Mouse (Mus musculus) MEL (cell line): ENCODE results near the gene Klhl5. TPM values are rescaled to one million over a fixed set of nuclear protein-coding genes. Genes with fewer than 3 reads are reported as not detected.

Source experiments
- DNase-seq: peaks from one replicate; pipeline ENCODE4 v3.0.0; 2011; ENCODE audit warnings: low read depth, low spot score
- H3K27ac ChIP-seq: 2 replicates; pipeline ENCODE4 v1.5.1; 2012; ENCODE audit warnings: low read depth, mild to moderate bottlenecking, control low read depth, low read length, moderate library complexity; ENCODE audit not compliant: control insufficient read depth
- H3K27me3 ChIP-seq, 2 experiments: fragments of 150-350 bp in 1 of 2; sonication (generic) in 1 of 2; 2 replicates each; pipeline ENCODE4 v1.6.1; 2012; ENCODE audit warnings: low read length in 2 of 2, mild to moderate bottlenecking in 2 of 2, improper control_type of control experiment in 1 of 2, moderate library complexity in 1 of 2; ENCODE audit not compliant: insufficient read depth in 2 of 2, control insufficient read depth in 1 of 2
- H3K36me3 ChIP-seq, 2 experiments: 2 replicates each; pipeline ENCODE4 v1.6.1; 2012 to 2014; ENCODE audit warnings: low read length in 2 of 2, improper control_type of control experiment in 1 of 2, inconsistent platforms in 1 of 2, mild to moderate bottlenecking in 1 of 2; ENCODE audit not compliant: insufficient read depth in 2 of 2, control insufficient read depth in 1 of 2
- H3K4me1 ChIP-seq, 2 experiments: fragments of 150-350 bp in 1 of 2; sonication (generic) in 1 of 2; 2 replicates each; pipeline ENCODE4 v1.6.1; 2012; ENCODE audit warnings: low read length in 2 of 2, improper control_type of control experiment in 1 of 2, mild to moderate bottlenecking in 1 of 2; ENCODE audit not compliant: insufficient read depth in 2 of 2, control insufficient read depth in 1 of 2
- H3K4me3 ChIP-seq, 2 experiments: fragments of 150-350 bp in 1 of 2; sonication (generic) in 1 of 2; 2 replicates each; pipeline ENCODE4 v1.5.1; 2012; ENCODE audit warnings: low read depth in 2 of 2, low read length in 2 of 2, mild to moderate bottlenecking in 2 of 2, moderate library complexity in 2 of 2, control low read depth in 1 of 2, improper control_type of control experiment in 1 of 2; ENCODE audit not compliant: control insufficient read depth in 1 of 2, insufficient read depth in 1 of 2
- H3K79me2 ChIP-seq: 2 replicates; pipeline ENCODE4 v1.6.1; 2012; ENCODE audit warnings: mild to moderate bottlenecking, low read length, moderate library complexity; ENCODE audit not compliant: control insufficient read depth, poor library complexity, insufficient read depth
- H3K9ac ChIP-seq: 2 replicates; pipeline ENCODE4 v1.6.1; 2012; ENCODE audit warnings: low read depth, mild to moderate bottlenecking, control low read depth, low read length, moderate library complexity; ENCODE audit not compliant: control insufficient read depth, poor library complexity, severe bottlenecking
- H3K9me3 ChIP-seq: fragments of 150-350 bp; sonication (generic); replicated peaks from 2 replicates; pipeline ENCODE4 v1.6.1; 2012; ENCODE audit warnings: mild to moderate bottlenecking, low read length, improper control_type of control experiment, moderate library complexity; ENCODE audit not compliant: insufficient read depth
- CHD1 ChIP-seq: IDR thresholded peaks from 2 replicates; pipeline ENCODE4 v1.6.1; 2012; ENCODE audit warnings: low read depth, mild to moderate bottlenecking, inconsistent platforms, low read length, improper control_type of control experiment
- CHD2 ChIP-seq: IDR thresholded peaks from 2 replicates; pipeline ENCODE4 v1.6.1; 2011; ENCODE audit warnings: low read length, improper control_type of control experiment
- EP300 ChIP-seq, 2 experiments: IDR thresholded peaks; 2 replicates each; pipeline ENCODE4 v1.6.1; 2011; ENCODE audit warnings: improper control_type of control experiment in 2 of 2, low read length in 2 of 2, low read depth in 1 of 2, mild to moderate bottlenecking in 1 of 2
- GATA1 ChIP-seq: IDR thresholded peaks from 2 replicates; pipeline ENCODE4 v1.6.1; 2011; ENCODE audit warnings: low read depth, low read length, improper control_type of control experiment
- HCFC1 ChIP-seq: IDR thresholded peaks from 2 replicates; pipeline ENCODE4 v1.6.1; 2012; ENCODE audit warnings: low read depth, mild to moderate bottlenecking, inconsistent platforms, low read length, improper control_type of control experiment, moderate library complexity
- JUND ChIP-seq: IDR thresholded peaks from 2 replicates; pipeline ENCODE4 v1.6.1; 2011; ENCODE audit warnings: low read depth, mild to moderate bottlenecking, improper control_type of control experiment, low read length
- MAFK ChIP-seq: IDR thresholded peaks from 2 replicates; pipeline ENCODE4 v1.6.1; 2011; ENCODE audit warnings: low read depth, mild to moderate bottlenecking, low read length, improper control_type of control experiment, borderline replicate concordance
- MAX ChIP-seq: IDR thresholded peaks from 2 replicates; pipeline ENCODE4 v1.6.1; 2011; ENCODE audit warnings: low read length, improper control_type of control experiment
- MAZ ChIP-seq: IDR thresholded peaks from 2 replicates; pipeline ENCODE4 v1.6.1; 2012; ENCODE audit warnings: low read depth, mild to moderate bottlenecking, inconsistent platforms, low read length, improper control_type of control experiment
- MEF2A ChIP-seq: IDR thresholded peaks from 2 replicates; pipeline ENCODE4 v1.6.1; 2014; ENCODE audit warnings: low read depth, mild to moderate bottlenecking, inconsistent platforms, low read length, improper control_type of control experiment; ENCODE audit not compliant: poor library complexity, insufficient replicate concordance, severe bottlenecking; ENCODE audit errors: extremely low read depth
- MYB ChIP-seq: IDR thresholded peaks from 2 replicates; pipeline ENCODE4 v1.6.1; 2011; ENCODE audit warnings: mild to moderate bottlenecking, low read depth, low read length, improper control_type of control experiment
- MYC ChIP-seq: IDR thresholded peaks from 2 replicates; pipeline ENCODE4 v1.6.1; 2011; ENCODE audit warnings: low read depth, mild to moderate bottlenecking, low read length, improper control_type of control experiment, moderate library complexity
- NELFE ChIP-seq: IDR thresholded peaks from 2 replicates; pipeline ENCODE4 v1.6.1; 2011; ENCODE audit warnings: low read depth, low read length, improper control_type of control experiment
- NRF1 ChIP-seq: IDR thresholded peaks from 2 replicates; pipeline ENCODE4 v1.6.1; 2014; ENCODE audit warnings: low read depth, mild to moderate bottlenecking, inconsistent platforms, low read length, improper control_type of control experiment, moderate library complexity; ENCODE audit not compliant: poor library complexity, insufficient read depth, severe bottlenecking
- POLR2A ChIP-seq, 2 experiments: IDR thresholded peaks; 2 replicates each; pipeline ENCODE4 v1.6.1; 2011 to 2012; ENCODE audit warnings: low read length in 2 of 2, mild to moderate bottlenecking in 2 of 2, control low read depth in 1 of 2, improper control_type of control experiment in 1 of 2, low read depth in 1 of 2, moderate library complexity in 1 of 2; ENCODE audit not compliant: control insufficient read depth in 1 of 2, insufficient read depth in 1 of 2, poor library complexity in 1 of 2
- POLR2AphosphoS5 ChIP-seq: IDR thresholded peaks from 2 replicates; pipeline ENCODE4 v1.6.1; 2012; ENCODE audit warnings: low read depth, borderline replicate concordance, mild to moderate bottlenecking, inconsistent platforms, low read length, moderate library complexity, mixed read lengths
- RAD21 ChIP-seq: IDR thresholded peaks from 2 replicates; pipeline ENCODE4 v1.6.1; 2011; ENCODE audit warnings: mild to moderate bottlenecking, low read depth, low read length, improper control_type of control experiment
- RCOR1 ChIP-seq: IDR thresholded peaks from 2 replicates; pipeline ENCODE4 v1.6.1; 2012; ENCODE audit warnings: low read depth, mild to moderate bottlenecking, inconsistent platforms, low read length, improper control_type of control experiment
- TCF12 ChIP-seq: IDR thresholded peaks from 2 replicates; pipeline ENCODE4 v1.6.1; 2014; ENCODE audit warnings: low read depth, mild to moderate bottlenecking, inconsistent platforms, low read length, improper control_type of control experiment, moderate library complexity
- USF1 ChIP-seq: IDR thresholded peaks from 2 replicates; pipeline ENCODE4 v1.6.1; 2014; ENCODE audit warnings: low read depth, mild to moderate bottlenecking, inconsistent platforms, low read length, improper control_type of control experiment, moderate library complexity
- ZMIZ1 ChIP-seq: IDR thresholded peaks from 2 replicates; pipeline ENCODE4 v1.6.1; 2012; ENCODE audit warnings: low read depth, mild to moderate bottlenecking, inconsistent platforms, low read length, improper control_type of control experiment, moderate library complexity
- polyA plus RNA-seq, 2 experiments: library from polyadenylated mRNA; stranded (reverse) in 1 of 2; unstranded in 1 of 2; fragments of >175 nt in 1 of 2; fragments of >200 nt in 1 of 2; gene quantifications; 2 replicates each; pipeline versions ENCODE4 v1.2.1 to v1.2.4; 2012; ENCODE audit warnings: low replicate concordance in 2 of 2, low read depth in 1 of 2; ENCODE audit not compliant: insufficient read length in 2 of 2, insufficient read depth in 1 of 2, missing spikeins in 1 of 2
- total RNA-seq: library from RNA; depleted of rRNA; stranded (reverse); fragments of 300-350 nt; gene quantifications from 2 replicates; pipeline ENCODE4 v1.2.3, GENCODE M21; 2012

Gene Klhl5
- total and polyA plus RNA-seq, 3 experiments, result 8.0 to 15.5 TPM; not detected in 1

DNA sequence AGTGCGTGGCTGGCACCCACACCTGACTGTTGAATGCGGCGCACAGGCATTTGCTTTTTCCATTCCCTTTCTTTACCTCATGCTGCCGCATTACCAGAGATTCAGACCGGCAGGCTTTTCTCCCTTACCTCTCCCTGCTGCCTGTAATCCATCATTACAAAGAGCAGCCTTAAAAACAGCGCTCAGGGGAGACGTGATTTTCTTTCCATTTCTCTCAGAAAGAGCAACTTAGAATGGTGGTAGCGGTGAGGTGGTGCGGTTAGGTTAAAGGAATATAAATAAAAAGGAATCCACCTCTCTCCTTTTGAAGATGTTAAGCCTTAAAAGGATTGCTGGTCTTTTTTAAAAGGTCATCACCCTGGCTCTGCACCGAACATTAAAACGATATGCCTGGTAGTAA is 37.5 kb upstream of the Klhl5 start:
- TF ChIP-seq MEF2A (no peak), HCFC1 (no peak), MYC (no peak), POLR2A (IDR thresholded peaks at IDR 0.05; ENCODE audit: control insufficient read depth in 1 of 2, insufficient read depth in 1 of 2, low read depth in 1 of 2, low read length in 2 of 2, poor library complexity in 1 of 2) (no peak), POLR2AphosphoS5 (no peak), RCOR1 (no peak), JUND (no peak), TCF12 (no peak), EP300 (IDR thresholded peaks at IDR 0.05; ENCODE audit: low read depth in 1 of 2, low read length in 2 of 2) (no peak), NRF1 (no peak), MAZ (no peak), MAX (no peak), NELFE (no peak), USF1 (no peak)
- Histone ChIP-seq H3K27ac (no peak overlapping the region), H3K36me3 (no peaks in the 10 kb centered on the region), H3K27me3 (no peaks in the 10 kb centered on the region), H3K9me3 (no peaks in the 10 kb centered on the region), H3K79me2 (no peaks in the 10 kb centered on the region), H3K4me3 (no peak overlapping the region), H3K4me1 (no peaks in the 10 kb centered on the region), H3K9ac (no peak overlapping the region)
- no peak for DNase-seq

DNA sequence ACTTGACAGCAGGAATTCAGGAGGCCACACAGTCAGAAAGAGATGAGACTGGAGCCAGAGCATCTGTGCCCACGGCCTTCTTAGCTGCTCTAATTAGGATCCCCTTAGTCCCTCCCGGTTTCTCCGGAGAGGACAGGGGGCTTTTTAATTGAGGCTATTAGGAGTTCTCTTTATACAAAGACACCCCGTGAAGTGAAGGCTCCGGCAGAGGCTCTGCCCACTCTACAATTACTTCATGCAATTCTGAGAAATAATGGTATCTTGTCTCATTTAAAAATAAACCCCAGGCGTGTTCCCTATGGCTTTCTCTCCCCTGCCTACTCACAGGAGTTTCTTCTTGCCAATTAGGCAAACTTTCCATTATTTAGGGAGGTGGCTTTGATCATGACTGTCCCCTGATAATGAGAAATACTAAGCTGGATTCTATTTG is 35.6 kb upstream of the Klhl5 start:
- Histone ChIP-seq H3K9ac (no peak overlapping the region), H3K4me1 (no peaks in the 10 kb centered on the region), H3K27me3 (no peaks in the 10 kb centered on the region), H3K36me3 (no peaks in the 10 kb centered on the region; a peak in 1 of 4 replicates), H3K27ac (no peak overlapping the region), H3K4me3 (no peak overlapping the region), H3K79me2 (no peaks in the 10 kb centered on the region), H3K9me3 (no peaks in the 10 kb centered on the region)
- no peak for TF ChIP-seq MYC
- no peak for DNase-seq

DNA sequence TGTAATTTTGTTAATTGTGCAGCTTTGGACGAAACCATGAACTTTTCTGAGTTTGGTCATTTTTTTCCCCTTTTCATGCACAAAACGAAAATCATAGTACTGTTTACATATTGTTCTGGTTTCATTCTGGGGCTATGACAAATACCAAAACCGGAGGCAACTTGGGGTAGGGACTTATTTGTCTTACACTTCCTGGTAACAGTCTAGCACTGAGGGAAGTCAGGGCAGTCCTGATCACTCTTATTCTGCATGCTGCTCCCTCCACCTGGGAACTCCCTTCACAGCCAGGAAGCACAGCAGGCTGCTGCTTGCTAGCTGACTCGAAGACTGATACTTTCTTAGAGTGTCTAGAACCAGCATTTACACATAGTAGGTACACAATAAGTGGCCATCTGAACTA is 34.1 kb upstream of the Klhl5 start:
- H3K9me3 ChIP-seq, result no peaks in the 10 kb centered on the region
- no peaks in the 10 kb centered on the region for H3K4me1 ChIP-seq
- no peak overlapping the region for H3K4me3 ChIP-seq
- no peak overlapping the region for H3K27ac ChIP-seq
- H3K27me3 ChIP-seq, result no peaks in the 10 kb centered on the region
- H3K9ac ChIP-seq, result no peak overlapping the region
- no peaks in the 10 kb centered on the region for H3K79me2 ChIP-seq
- H3K36me3 ChIP-seq, result peaks cover 0 to 2% of the 10 kb centered on the region in 2 experiments; a peak in 1 of 4 replicates
- no peak for TF ChIP-seq MAFK
- TF ChIP-seq USF1, result no peak
- no peak for TF ChIP-seq CHD2
- TF ChIP-seq RAD21, result no peak
- no peak for TF ChIP-seq MYB
- no peak for TF ChIP-seq CHD1
- no peak for TF ChIP-seq MEF2A
- TF ChIP-seq POLR2A (IDR thresholded peaks at IDR 0.05; ENCODE audit: control insufficient read depth in 1 of 2, insufficient read depth in 1 of 2, low read depth in 1 of 2, low read length in 2 of 2, poor library complexity in 1 of 2), result no peak
- TF ChIP-seq GATA1, result no peak
- TF ChIP-seq MAX, result no peak
- no peak for TF ChIP-seq ZMIZ1
- no peak for TF ChIP-seq RCOR1
- TF ChIP-seq NELFE, result no peak
- DNase-seq, result no peak
